Mouse (Mus musculus) intestine, embryonic 16.5 days (tissue): Measurements from ENCODE around the gene Bcl2a1b. TPM values are rescaled to one million over a fixed set of nuclear protein-coding genes. Genes with fewer than 3 reads are reported as not detected.
"Not testable (repeated sequence)": the region's sequence is repeated elsewhere in the genome, so short reads cannot be mapped to it uniquely, and the experiment has no call there.

Experiments used
- ATAC-seq: fragments of 200-750 bp; cut with Nextera tagmentation; 2 replicates; pipeline ENCODE4 v1.8.0; 2017; ENCODE audit warnings: moderate TSS enrichment, moderate library complexity
- H3K27ac ChIP-seq: fragments of 300-500 bp; sonication (generic); 2 replicates; pipeline ENCODE4 v1.5.1; 2014; ENCODE audit warnings: mild to moderate bottlenecking, low read length
- H3K27me3 ChIP-seq: fragments of 300-500 bp; sonication (generic); replicated peaks from 2 replicates; pipeline ENCODE4 v1.6.1; 2014; ENCODE audit warnings: low read length, control low read depth, mixed read lengths; ENCODE audit not compliant: control insufficient read depth, insufficient read depth
- H3K36me3 ChIP-seq: fragments of 300-500 bp; sonication (generic); 2 replicates; pipeline ENCODE4 v1.6.1; 2014; ENCODE audit warnings: low read length, control low read depth; ENCODE audit not compliant: control insufficient read depth, insufficient read depth
- H3K4me1 ChIP-seq: fragments of 300-500 bp; sonication (generic); 2 replicates; pipeline ENCODE4 v1.6.1; 2014; ENCODE audit warnings: low read length, control low read depth, mixed read lengths; ENCODE audit not compliant: control insufficient read depth, insufficient read depth
- H3K4me2 ChIP-seq: fragments of 300-500 bp; sonication (generic); 2 replicates; pipeline ENCODE4 v1.6.1; 2014; ENCODE audit warnings: low read depth, low read length, control low read depth
- H3K4me3 ChIP-seq: fragments of 300-500 bp; sonication (generic); 2 replicates; pipeline ENCODE4 v1.5.1; 2014; ENCODE audit warnings: mild to moderate bottlenecking, low read length
- H3K9ac ChIP-seq: fragments of 300-500 bp; sonication (generic); 2 replicates; pipeline ENCODE4 v1.6.1; 2014; ENCODE audit warnings: low read depth, low read length
- H3K9me3 ChIP-seq: fragments of 300-500 bp; sonication (generic); 2 replicates; pipeline ENCODE4 v1.6.1; 2016; ENCODE audit warnings: low read length, control low read depth; ENCODE audit not compliant: control insufficient read depth
- WGBS: fragments of 180-500 bp; shearing (Covaris S2); extraction: QIAGEN DNeasy Blood & Tissue Kit; methylation state at CpG from one replicate; pipeline ENCODE4 v1.1.7; 2014; 5-methylcytosine and 5-hydroxymethylcytosine counted together
- polyA plus RNA-seq: library from polyadenylated mRNA; unstranded; fragments of >200 nt; fragmentation: Nextera tagmentation; extraction: Ambion mirVana; gene quantifications from 2 replicates; pipeline ENCODE4 v1.2.1, GENCODE M21; 2015

Gene Bcl2a1b
- polyA plus RNA-seq, 1 experiment from 2014 or later, result 4.1 TPM

GRCm38 (mm10) chr9:89210353-89211064 lies 11.5 kb downstream of the Bcl2a1b start, which contains the start of gene Mthfs:
Gene Mthfs (plus strand): TSS chr9:89210676.
- H3K27ac ChIP-seq, H3K27me3 ChIP-seq, H3K9ac ChIP-seq, H3K36me3 ChIP-seq, H3K4me1 ChIP-seq, H3K9me3 ChIP-seq: not testable (repeated sequence)
- peak within 1 kb of the TSS; percentile 36 for H3K4me3 ChIP-seq
- peak; percentile 75 for ATAC-seq
- peak within 1 kb of the TSS; percentile 43 for H3K4me2 ChIP-seq
- 23% methylated on average over 9 of the region's 12 CpGs for WGBS

DNA sequence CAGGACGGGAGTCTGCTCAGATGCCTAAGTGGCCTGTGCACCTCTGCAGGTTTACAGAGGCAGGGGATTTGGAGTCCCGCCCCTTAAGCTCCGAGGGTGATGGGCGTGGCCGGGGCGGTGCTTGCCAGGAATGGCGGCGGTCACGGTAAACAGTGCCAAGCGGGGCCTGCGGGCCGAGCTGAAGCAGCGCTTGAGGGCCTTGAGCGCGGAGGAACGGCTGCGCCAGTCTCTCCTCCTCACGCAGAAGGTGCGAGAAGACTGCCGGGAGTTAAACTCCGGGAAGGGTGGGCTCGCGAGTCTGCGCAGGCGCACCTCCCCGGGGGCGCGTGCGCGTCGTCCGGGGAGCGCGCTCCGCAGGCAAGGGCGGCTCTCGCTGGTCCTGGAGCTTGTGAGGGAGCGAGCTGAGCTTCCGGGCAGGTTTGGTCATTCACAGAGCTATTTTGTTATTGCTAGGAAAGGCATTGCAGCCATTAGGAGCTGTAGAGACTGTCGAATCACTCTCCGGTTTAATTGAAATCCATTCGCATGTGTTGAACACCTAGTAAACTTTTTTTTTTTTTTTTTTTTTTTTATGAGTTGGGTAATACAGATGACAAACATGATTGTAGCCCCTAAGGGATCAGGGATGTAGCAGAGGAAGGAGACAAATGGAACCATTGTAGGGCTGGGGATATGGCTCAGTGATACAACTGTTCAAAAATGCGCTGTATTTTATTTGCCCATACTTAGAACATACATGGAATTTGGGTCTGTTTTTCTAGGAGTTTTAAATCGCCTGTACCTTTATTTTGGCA lies 12.3 kb downstream of the Bcl2a1b start:
- not testable (repeated sequence) for H3K4me1 ChIP-seq, H3K9ac ChIP-seq, H3K9me3 ChIP-seq, H3K27me3 ChIP-seq, H3K27ac ChIP-seq, H3K36me3 ChIP-seq
- WGBS, result 5% methylated on average over 7 of the region's 44 CpGs
- ATAC-seq, result peak; percentile 96
- peak overlapping the region; percentile 31 for H3K4me3 ChIP-seq
- peak overlapping the region; percentile 30 for H3K4me2 ChIP-seq

DNA sequence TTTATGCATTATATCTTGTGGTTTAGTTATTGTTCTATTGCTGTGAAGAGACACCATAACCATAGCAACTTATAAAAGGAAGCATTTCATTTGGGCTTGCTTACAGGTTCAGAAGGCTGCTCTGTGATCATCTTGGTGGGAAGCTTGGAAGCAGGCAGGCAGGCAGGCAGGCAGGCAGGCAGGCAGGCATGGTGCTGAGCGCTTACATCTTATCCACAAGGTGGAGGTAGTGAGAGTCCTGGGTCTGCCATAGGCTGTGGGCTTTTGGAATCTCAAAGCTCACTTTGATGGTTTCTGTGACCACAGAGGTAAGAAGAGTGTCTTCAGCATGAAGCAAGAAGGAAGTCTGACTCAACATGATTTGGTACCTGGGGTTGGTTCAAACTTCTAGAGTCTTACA lies 13.4 kb downstream of the Bcl2a1b start:
- not testable (repeated sequence) for H3K4me2 ChIP-seq, H3K27me3 ChIP-seq, H3K36me3 ChIP-seq, H3K4me1 ChIP-seq, H3K4me3 ChIP-seq, H3K9ac ChIP-seq, H3K27ac ChIP-seq, H3K9me3 ChIP-seq
- WGBS, result 68% methylated on average over 1 of the region's 1 CpGs
- 0 out of 2 replicates have a peak, but pooled peaks have one; percentile 27 for ATAC-seq

DNA sequence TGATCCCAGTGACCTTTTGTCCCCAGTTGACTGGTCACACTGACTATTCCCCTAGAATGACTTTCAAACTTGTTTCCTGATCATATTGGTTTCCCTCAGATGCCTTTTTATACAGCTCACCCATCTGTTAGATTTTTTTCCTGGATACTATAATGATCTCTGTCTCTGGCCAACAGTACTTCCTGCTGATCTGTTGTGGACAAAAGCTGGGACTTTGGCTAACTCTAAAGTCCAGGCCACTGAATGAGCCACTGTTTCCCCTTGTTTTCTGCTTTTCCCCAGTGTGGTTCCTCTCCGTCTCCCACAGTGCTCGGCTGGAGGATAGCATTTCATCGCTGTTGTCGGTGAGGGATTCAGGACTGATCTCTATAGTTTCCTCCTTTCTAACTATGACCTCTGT lies 19.2 kb downstream of the Bcl2a1b start:
- H3K4me1 ChIP-seq, H3K4me3 ChIP-seq, H3K9ac ChIP-seq, H3K4me2 ChIP-seq, H3K9me3 ChIP-seq, ATAC-seq, H3K27ac ChIP-seq, H3K27me3 ChIP-seq, H3K36me3 ChIP-seq: not testable (repeated sequence)
- 91% methylated on average over 4 of the region's 4 CpGs for WGBS

GRCm38 (mm10) chr9:89219668-89220067 lies 20.7 kb downstream of the Bcl2a1b start:
- H3K27me3 ChIP-seq, ATAC-seq, H3K9ac ChIP-seq, H3K4me3 ChIP-seq, H3K9me3 ChIP-seq, H3K36me3 ChIP-seq, H3K4me1 ChIP-seq, H3K4me2 ChIP-seq, H3K27ac ChIP-seq: not testable (repeated sequence)
- WGBS, result 88% methylated on average over 3 of the region's 4 CpGs

GRCm38 (mm10) chr9:89220704-89221287 lies 21.8 kb downstream of the Bcl2a1b start:
- not testable (repeated sequence) for H3K4me1 ChIP-seq, H3K4me2 ChIP-seq, ATAC-seq, H3K27ac ChIP-seq, H3K27me3 ChIP-seq, H3K9me3 ChIP-seq, H3K9ac ChIP-seq, H3K36me3 ChIP-seq, H3K4me3 ChIP-seq
- 58% methylated on average over 6 of the region's 6 CpGs for WGBS

DNA sequence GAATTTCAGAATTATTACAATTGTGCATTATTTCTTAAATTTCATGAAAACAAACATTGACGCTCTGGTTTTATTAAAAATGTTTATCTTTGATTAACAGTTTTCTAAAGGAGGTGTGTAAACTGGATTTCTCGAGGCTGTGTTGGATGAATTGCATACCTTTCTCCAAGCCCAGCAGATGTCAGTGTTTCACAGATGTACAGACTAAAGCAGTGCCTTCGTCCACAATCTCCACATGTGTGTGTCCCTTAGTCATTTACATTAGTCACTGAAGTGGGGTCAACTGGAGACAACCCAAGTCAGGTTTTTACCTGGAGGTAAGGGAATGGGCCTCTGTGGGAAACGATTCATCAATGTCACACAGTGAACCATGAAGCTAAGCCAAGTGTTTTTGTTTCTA lies 27.1 kb downstream of the Bcl2a1b start:
- Histone ChIP-seq H3K27ac (no peak overlapping the region), H3K4me3 (no peak overlapping the region), H3K4me2 (no peak overlapping the region), H3K9ac (no peak overlapping the region), H3K36me3 (no peaks in the 10 kb centered on the region), H3K4me1 (no peaks in the 10 kb centered on the region), H3K27me3 (no peaks in the 10 kb centered on the region), H3K9me3 (no peaks in the 10 kb centered on the region)
- no peak for ATAC-seq
- 53% methylated on average over 4 of the region's 4 CpGs for WGBS

DNA sequence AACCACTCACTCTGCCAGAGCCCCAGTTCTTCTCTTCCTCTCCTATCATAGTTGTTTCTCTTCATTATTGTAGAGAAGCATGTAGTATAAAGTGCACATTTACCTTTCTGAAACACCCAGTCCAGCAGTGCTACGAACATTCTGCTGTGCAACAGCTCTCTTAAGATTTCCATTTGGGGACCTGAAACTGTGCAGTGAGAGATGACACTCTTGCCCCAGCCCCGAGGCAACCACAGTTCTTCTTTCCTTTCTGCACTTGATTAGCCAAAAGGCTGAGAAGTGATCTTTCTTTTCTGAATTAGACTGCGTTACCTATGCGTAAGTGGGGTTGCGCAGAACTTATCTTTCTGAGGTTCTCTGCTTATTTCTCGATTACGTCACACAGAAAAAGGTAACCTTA lies 29.1 kb downstream of the Bcl2a1b start:
- Histone ChIP-seq H3K9ac (no peak overlapping the region), H3K4me1 (no peaks in the 10 kb centered on the region), H3K4me2 (no peak overlapping the region), H3K27me3 (no peaks in the 10 kb centered on the region), H3K36me3 (no peaks in the 10 kb centered on the region), H3K9me3 (no peaks in the 10 kb centered on the region), H3K4me3 (no peak overlapping the region), H3K27ac (no peak overlapping the region)
- WGBS, result 88% methylated on average over 7 of the region's 7 CpGs
- no peak for ATAC-seq

DNA sequence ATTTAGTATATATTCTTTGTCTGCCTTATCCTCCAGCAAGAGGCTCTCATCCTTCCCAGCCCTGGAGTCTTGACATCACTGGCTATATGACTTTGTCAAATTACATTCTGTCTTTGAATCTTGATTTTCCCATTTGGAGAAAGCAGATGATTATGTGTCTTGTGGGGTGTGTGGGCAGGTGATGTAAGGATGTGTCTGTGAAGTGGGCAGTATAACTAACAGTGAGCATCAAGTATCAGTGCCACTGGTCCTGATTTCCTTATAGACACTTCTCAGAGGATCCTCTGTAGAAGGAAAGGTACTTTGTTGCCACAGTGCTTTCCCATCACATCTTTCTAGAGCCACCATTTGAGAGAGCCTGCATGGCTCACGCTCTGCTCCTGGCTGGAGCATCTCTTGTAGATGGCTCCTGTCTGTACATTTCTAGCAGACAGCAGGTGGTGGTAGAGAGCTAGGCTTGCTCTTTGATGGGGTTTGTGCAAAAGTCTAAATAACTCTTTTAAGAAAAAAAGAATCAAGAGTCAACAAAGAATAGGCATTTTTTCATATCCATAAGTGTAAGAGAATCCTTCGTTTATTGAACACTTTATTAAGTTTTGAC lies 32.0 kb downstream of the Bcl2a1b start:
- not testable (repeated sequence) for H3K36me3 ChIP-seq

More for the DNA sequence above, 32.0 kb downstream of the Bcl2a1b start:
- H3K9me3 ChIP-seq, H3K4me2 ChIP-seq, ATAC-seq, H3K27ac ChIP-seq, H3K27me3 ChIP-seq, H3K9ac ChIP-seq, H3K4me1 ChIP-seq, H3K4me3 ChIP-seq: not testable (repeated sequence)
- 59% methylated on average over 1 of the region's 2 CpGs for WGBS
